Mouse (Mus musculus): ENCODE measurements around the gene Mob3b.

- TF ChIP-seq CTCF (IDR thresholded peaks at IDR 0.05; ENCODE audit: low read depth) (no peak), EP300 (IDR thresholded peaks at IDR 0.05; ENCODE audit: low read depth) (no peak)
Observed at GRCm38 (mm10) chr4:35140317-35140716, 17.0 kb downstream of the Mob3b start.
